Mouse (Mus musculus): ENCODE data around the gene Cep295nl. TPM values are rescaled to one million over a fixed set of nuclear protein-coding genes. Genes with fewer than 3 reads are reported as not detected.
"Not testable (repeated sequence)": the region's sequence is repeated elsewhere in the genome, so short reads cannot be mapped to it uniquely, and the experiment has no call there.

The Cep295nl gene
- polyA plus RNA-seq, 1 experiment from 2014 or later: 0.38 TPM

- not testable (repeated sequence) for DNase-seq (ENCODE audit: low spot score); H3K4me3 ChIP-seq; H3K27ac ChIP-seq; H3K27me3 ChIP-seq (ENCODE audit: insufficient read depth, poor library complexity, severe bottlenecking); H3K9me3 ChIP-seq; H3K4me1 ChIP-seq
- peaks cover 44% of the 10 kb centered on the region for H3K36me3 ChIP-seq
- WGBS: 82% methylated on average over 4 of the region's 4 CpGs
Observed at GRCm38 (mm10) chr11:118303959-118304358, 38.3 kb downstream of the Cep295nl start.

DNA sequence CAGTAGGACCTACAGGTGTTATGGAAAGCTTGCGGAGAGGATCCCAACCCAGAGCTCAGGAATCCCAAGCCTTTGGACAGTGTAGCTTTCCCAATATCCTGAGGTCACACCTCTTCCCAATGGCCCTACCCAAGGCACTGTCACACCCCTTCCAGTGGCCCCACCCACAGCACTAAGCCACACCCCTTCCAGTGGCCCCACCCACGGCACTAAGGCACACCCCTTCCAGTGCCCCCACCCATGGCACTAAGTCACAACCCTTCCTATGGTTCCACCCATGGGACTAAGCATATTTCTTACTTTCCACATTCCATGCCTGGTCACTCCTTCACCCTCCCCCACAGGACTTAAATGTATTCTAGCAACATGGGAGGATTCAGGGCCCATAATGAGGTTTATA lies 43.5 kb downstream of the Cep295nl start:
- Histone ChIP-seq H3K4me3 (no peak overlapping the region), H3K36me3 (peaks cover 23% of the 10 kb centered on the region), H3K9me3 (no peaks in the 10 kb centered on the region), H3K27me3 (ENCODE audit: insufficient read depth, poor library complexity, severe bottlenecking) (no peaks in the 10 kb centered on the region), H3K27ac (no peak overlapping the region), H3K4me1 (no peaks in the 10 kb centered on the region)
- WGBS: 66% methylated on average over 2 of the region's 2 CpGs
- DNase-seq (ENCODE audit: low spot score): no peak

DNA sequence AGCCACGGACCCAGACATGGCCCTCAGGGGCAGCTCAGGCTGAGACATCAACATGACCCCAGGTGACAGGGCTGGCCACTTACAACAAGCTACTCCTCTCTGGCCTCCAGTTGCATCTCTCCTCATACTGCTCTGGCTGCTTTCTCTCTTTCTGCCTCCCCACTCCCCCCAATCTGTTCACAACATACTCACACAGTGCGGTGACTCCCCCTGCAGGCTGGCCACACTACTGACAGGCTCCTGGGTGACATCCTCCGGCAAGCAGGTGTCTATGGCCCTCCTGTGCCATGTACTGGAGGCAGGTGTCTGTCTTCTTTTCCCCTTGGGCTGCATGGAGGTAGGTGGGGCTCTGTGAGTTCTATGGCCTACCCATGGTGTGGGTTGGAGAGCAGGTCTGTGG lies 44.3 kb downstream of the Cep295nl start:
- Histone ChIP-seq H3K36me3 (peaks cover 15% of the 10 kb centered on the region), H3K27me3 (ENCODE audit: insufficient read depth, poor library complexity, severe bottlenecking) (no peaks in the 10 kb centered on the region), H3K9me3 (no peaks in the 10 kb centered on the region), H3K4me1 (no peaks in the 10 kb centered on the region), H3K4me3 (no peak overlapping the region), H3K27ac (no peak overlapping the region)
- 72% methylated on average over 3 of the region's 3 CpGs for WGBS
- no peak for DNase-seq (ENCODE audit: low spot score)

GRCm38 (mm10) chr11:118295026-118295425 lies 47.3 kb downstream of the Cep295nl start:
- no peak for DNase-seq (ENCODE audit: low spot score)
- 70% methylated on average over 2 of the region's 2 CpGs for WGBS
- Histone ChIP-seq H3K9me3 (no peaks in the 10 kb centered on the region), H3K4me3 (no peak overlapping the region), H3K36me3 (no peaks in the 10 kb centered on the region), H3K27me3 (ENCODE audit: insufficient read depth, poor library complexity, severe bottlenecking) (no peaks in the 10 kb centered on the region), H3K27ac (no peak overlapping the region), H3K4me1 (peaks cover 7% of the 10 kb centered on the region; the same call in 1 of the 2 replicates)

DNA sequence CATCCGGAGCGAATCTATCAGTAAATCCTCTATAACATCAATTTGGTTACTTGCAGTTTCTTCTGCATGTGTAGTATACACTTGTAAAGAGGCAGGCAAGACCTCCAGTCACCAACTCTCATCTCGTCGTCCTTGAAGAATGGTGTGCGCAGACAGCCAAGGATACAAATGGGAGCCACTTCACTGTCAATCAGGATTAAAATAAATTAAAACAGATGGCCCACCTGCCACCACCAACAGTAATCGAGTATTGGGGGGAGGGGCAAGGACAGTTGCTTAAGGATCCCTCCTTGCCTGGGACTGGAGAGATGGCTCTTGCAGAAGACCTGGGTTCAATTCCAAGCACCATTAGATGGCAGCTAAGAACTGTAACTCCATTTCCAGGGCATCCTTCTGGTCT lies 49.6 kb downstream of the Cep295nl start:
- Histone ChIP-seq H3K4me1 (peaks cover 17% of the 10 kb centered on the region), H3K36me3 (peaks cover 2% of the 10 kb centered on the region; the same call in 1 of the 2 replicates), H3K27me3 (ENCODE audit: insufficient read depth, poor library complexity, severe bottlenecking) (no peaks in the 10 kb centered on the region), H3K9me3 (no peaks in the 10 kb centered on the region), H3K27ac (no peak overlapping the region), H3K4me3 (no peak overlapping the region)
- no peak for DNase-seq (ENCODE audit: low spot score)
- WGBS: 71% methylated on average over 6 of the region's 6 CpGs

DNA sequence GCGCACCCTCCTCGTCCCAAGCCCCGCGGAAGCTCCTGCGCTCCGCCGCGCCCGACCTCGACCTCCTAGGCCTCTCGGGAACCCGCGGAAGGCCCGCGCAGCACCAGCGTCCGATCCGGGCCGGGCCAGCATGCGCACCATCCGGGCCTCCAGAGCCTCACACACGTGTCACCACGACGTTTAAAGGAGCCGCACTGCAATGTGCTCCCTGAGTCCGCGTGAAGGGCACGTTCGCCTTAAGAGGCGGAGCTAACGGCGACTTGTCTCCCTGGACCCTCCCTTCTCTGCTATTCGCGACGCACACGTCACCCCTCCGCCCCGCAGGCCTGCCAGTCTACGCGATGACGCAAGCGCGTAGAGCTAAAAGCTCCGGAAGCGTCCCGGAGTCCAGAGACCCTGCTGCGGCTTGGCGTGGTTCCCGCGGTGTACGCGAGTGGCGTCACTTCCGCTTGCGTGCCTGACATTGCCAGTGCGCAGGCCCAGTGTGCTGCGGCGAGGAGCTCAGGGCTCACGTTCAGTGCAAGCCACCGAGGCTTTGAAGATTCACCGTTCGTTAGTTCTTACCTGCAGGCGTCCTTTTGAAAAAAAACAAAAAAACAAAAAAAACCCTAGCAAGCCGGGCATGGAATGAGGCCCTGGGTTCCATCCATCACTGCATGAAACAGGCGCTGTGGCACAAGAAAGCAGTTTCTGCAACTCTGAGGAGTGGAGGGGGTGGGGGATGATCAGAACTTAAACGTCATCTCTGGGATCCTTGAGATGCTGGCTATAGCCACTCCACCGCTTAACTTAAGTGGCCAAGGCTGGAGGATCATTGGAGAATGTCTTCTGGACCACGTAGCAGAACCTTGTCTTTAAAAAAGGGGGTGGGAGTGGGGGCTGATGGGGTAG lies 52.1 kb downstream of the Cep295nl start, which contains the start of gene Usp36:
Usp36 (minus strand) TSS at position 246 of the 891 bp plus-strand sequence.
- H3K27me3 ChIP-seq (ENCODE audit: insufficient read depth, poor library complexity, severe bottlenecking): no peaks in the 10 kb centered on the region
- DNase-seq (ENCODE audit: low spot score): peak; percentile 100
- WGBS: under 1% methylated on average over 68 of the region's 68 CpGs
- peak within 1 kb of the TSS; percentile 90 for H3K27ac ChIP-seq
- H3K9me3 ChIP-seq: no peaks in the 10 kb centered on the region
- H3K4me1 ChIP-seq: peaks cover 19% of the 10 kb centered on the region
- peaks cover 26% of the 10 kb centered on the region for H3K36me3 ChIP-seq
- peak within 1 kb of the TSS; percentile 77 for H3K4me3 ChIP-seq

DNA sequence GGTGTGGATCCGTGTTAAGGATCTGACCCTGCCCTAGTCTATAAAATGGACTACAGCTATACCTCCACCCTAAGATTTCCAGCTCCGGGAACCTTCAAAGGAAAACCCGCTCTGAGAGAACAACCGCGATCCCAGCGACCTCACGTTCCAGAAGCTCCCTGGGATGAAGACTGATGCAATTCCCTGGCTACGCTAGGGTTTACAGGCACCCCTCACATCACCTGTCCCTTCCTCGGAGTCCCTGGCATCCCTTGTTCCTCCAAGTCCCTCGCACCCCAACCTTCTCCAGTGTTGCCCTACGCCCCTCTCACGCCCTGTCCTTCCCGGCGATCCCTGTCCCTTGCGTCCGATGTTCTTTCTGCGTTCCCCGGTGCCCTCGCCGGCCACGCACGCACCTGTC lies 52.7 kb downstream of the Cep295nl start:
- under 1% methylated on average over 22 of the region's 22 CpGs for WGBS
- H3K9me3 ChIP-seq: no peaks in the 10 kb centered on the region
- no peak for DNase-seq (ENCODE audit: low spot score)
- no peaks in the 10 kb centered on the region for H3K27me3 ChIP-seq (ENCODE audit: insufficient read depth, poor library complexity, severe bottlenecking)
- H3K4me1 ChIP-seq: peaks cover 19% of the 10 kb centered on the region
- peak overlapping the region; percentile 77 for H3K4me3 ChIP-seq
- H3K27ac ChIP-seq: peak overlapping the region; percentile 90
- H3K36me3 ChIP-seq: peaks cover 33% of the 10 kb centered on the region

DNA sequence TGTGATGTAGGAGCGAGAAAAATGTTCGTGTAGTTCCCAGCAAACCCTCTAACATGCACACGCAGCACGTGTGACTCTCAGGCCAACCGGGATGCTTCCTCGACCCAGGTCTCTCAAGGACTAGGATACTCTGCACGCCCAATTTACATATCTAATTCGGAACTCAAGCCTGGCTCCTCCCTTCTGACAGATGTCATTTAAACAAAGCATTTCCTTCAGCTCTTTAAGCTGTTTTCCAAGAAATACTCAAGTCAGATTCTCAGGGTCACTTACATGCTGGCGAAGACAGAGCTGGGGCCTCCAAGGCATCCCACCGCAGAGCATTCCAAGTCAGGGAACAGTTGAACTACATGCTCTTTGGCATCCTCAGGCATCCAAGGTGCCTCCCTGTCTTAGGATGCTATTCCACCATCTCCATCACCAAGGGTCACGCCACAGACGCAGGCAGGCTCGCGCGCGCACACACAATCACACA lies 53.2 kb downstream of the Cep295nl start:
- no peak for DNase-seq (ENCODE audit: low spot score)
- Histone ChIP-seq H3K27ac (peak overlapping the region; percentile 90), H3K4me1 (peaks cover 19% of the 10 kb centered on the region)

DNA sequence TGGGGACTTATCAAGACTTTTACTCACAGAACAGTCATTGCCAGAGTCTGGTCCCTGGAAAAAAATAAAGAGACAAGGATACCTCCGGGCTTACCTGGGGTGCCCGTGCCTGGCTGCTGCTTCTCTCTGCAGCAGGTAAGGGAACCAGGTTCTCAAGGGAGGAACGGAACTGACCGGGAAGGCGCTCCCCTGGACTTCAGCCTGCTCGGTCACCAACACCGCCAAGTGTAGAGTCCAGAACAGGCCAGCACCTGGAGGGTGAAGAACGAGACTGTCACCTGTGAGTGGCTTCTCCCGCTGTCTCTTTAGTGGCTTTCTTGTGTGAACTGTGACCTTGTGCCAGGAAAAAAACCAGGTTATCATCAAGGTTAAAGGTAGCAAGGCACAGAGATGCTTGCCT lies 54.7 kb downstream of the Cep295nl start:
- WGBS: 93% methylated on average over 9 of the region's 9 CpGs
- DNase-seq (ENCODE audit: low spot score): no peak
- H3K27ac ChIP-seq: no peak overlapping the region; the same call in 1 of the 2 replicates

More for the DNA sequence above, 53.2 kb downstream of the Cep295nl start:
- no peaks in the 10 kb centered on the region for H3K9me3 ChIP-seq
- no peaks in the 10 kb centered on the region for H3K27me3 ChIP-seq (ENCODE audit: insufficient read depth, poor library complexity, severe bottlenecking)
- WGBS: 2% methylated on average over 16 of the region's 16 CpGs
- H3K36me3 ChIP-seq: peaks cover 38% of the 10 kb centered on the region
- peak overlapping the region; percentile 77 for H3K4me3 ChIP-seq

GRCm38 (mm10) chr11:118286434-118286833 lies 55.9 kb downstream of the Cep295nl start:
- no peak overlapping the region for H3K4me3 ChIP-seq
- no peak for DNase-seq (ENCODE audit: low spot score)
- no peaks in the 10 kb centered on the region for H3K27me3 ChIP-seq (ENCODE audit: insufficient read depth, poor library complexity, severe bottlenecking)
- H3K27ac ChIP-seq: no peak overlapping the region
- H3K9me3 ChIP-seq: no peaks in the 10 kb centered on the region
- H3K36me3 ChIP-seq: peaks cover 64% of the 10 kb centered on the region
- WGBS: 91% methylated on average over 9 of the region's 9 CpGs
- H3K4me1 ChIP-seq: peaks cover 19% of the 10 kb centered on the region

More for the DNA sequence above, 54.7 kb downstream of the Cep295nl start:
- no peaks in the 10 kb centered on the region for H3K27me3 ChIP-seq (ENCODE audit: insufficient read depth, poor library complexity, severe bottlenecking)
- H3K4me3 ChIP-seq: no peak overlapping the region
- no peaks in the 10 kb centered on the region for H3K9me3 ChIP-seq
- peaks cover 53% of the 10 kb centered on the region for H3K36me3 ChIP-seq
- H3K4me1 ChIP-seq: peaks cover 19% of the 10 kb centered on the region

GRCm38 (mm10) chr11:118285791-118286190 lies 56.5 kb downstream of the Cep295nl start:
- no peaks in the 10 kb centered on the region for H3K27me3 ChIP-seq (ENCODE audit: insufficient read depth, poor library complexity, severe bottlenecking)
- peaks cover 71% of the 10 kb centered on the region for H3K36me3 ChIP-seq
- H3K27ac ChIP-seq: no peak overlapping the region
- H3K4me3 ChIP-seq: no peak overlapping the region
- WGBS: 84% methylated on average over 13 of the region's 13 CpGs
- no peak for DNase-seq (ENCODE audit: low spot score)
- H3K4me1 ChIP-seq: peaks cover 16% of the 10 kb centered on the region
- H3K9me3 ChIP-seq: no peaks in the 10 kb centered on the region

All from heart, embryonic 10.5 days (tissue).